Mouse (Mus musculus): Measurements from ENCODE around the gene Gramd1a. TPM values are rescaled to one million over a fixed set of nuclear protein-coding genes. Genes with fewer than 3 reads are reported as not detected.

The Gramd1a gene
- polyA plus RNA-seq, 1 experiment = 325 TPM

GRCm38 (mm10) chr7:31161831-31162230, 6.1 kb upstream of the Gramd1a start:
- 61% methylated on average over 3 of the region's 3 CpGs for WGBS
- DNase-seq (ENCODE audit: low read depth in 1 of 2, low spot score in 2 of 2) = no peak
- no peaks in the 10 kb centered on the region for H3K27me3 ChIP-seq (ENCODE audit: control insufficient read depth, insufficient read depth, low read length)
- H3K36me3 ChIP-seq (ENCODE audit: control insufficient read depth, insufficient read depth, low read length) = no peaks in the 10 kb centered on the region
- H3K4me1 ChIP-seq (ENCODE audit: control insufficient read depth, insufficient read depth, insufficient read length) = peaks cover 23% of the 10 kb centered on the region
- peak overlapping the region; percentile 90 for H3K27ac ChIP-seq (ENCODE audit: insufficient read depth, low read length)
- TF ChIP-seq CTCF (IDR thresholded peaks at IDR 0.05; ENCODE audit: extremely low read depth, insufficient read depth, insufficient read length, insufficient replicate concordance) = no peak
- TF ChIP-seq POLR2A (IDR thresholded peaks at IDR 0.05; ENCODE audit: low read depth, low read length) = no peak
- H3K4me3 ChIP-seq (ENCODE audit: extremely low read depth, insufficient read depth, insufficient read length) = no peak overlapping the region

- Histone ChIP-seq H3K36me3 (ENCODE audit: control insufficient read depth, insufficient read depth, low read length) (no peaks in the 10 kb centered on the region), H3K4me1 (ENCODE audit: control insufficient read depth, insufficient read depth, insufficient read length) (peaks cover 26% of the 10 kb centered on the region), H3K27ac (ENCODE audit: insufficient read depth, low read length) (peak overlapping the region; percentile 90), H3K27me3 (ENCODE audit: control insufficient read depth, insufficient read depth, low read length) (no peaks in the 10 kb centered on the region), H3K4me3 (ENCODE audit: extremely low read depth, insufficient read depth, insufficient read length) (no peak overlapping the region)
- DNase-seq (ENCODE audit: low read depth in 1 of 2, low spot score in 2 of 2) = no peak
- 34% methylated on average over 3 of the region's 3 CpGs for WGBS
- TF ChIP-seq CTCF (IDR thresholded peaks at IDR 0.05; ENCODE audit: extremely low read depth, insufficient read depth, insufficient read length, insufficient replicate concordance) = no peak
- no peak for TF ChIP-seq POLR2A (IDR thresholded peaks at IDR 0.05; ENCODE audit: low read depth, low read length)
These were observed 5.5 kb upstream of the Gramd1a start for GRCm38 (mm10) chr7:31161246-31161645.

- H3K4me3 ChIP-seq (ENCODE audit: extremely low read depth, insufficient read depth, insufficient read length) = no peak overlapping the region
These were observed 5.1 kb upstream of the Gramd1a start for GRCm38 (mm10) chr7:31160763-31161162.

GRCm38 (mm10) chr7:31156034-31156928, 585 bp upstream of the Gramd1a start:
- H3K27me3 ChIP-seq (ENCODE audit: control insufficient read depth, insufficient read depth, low read length) = no peaks in the 10 kb centered on the region
- DNase-seq (ENCODE audit: low read depth in 1 of 2, low spot score in 2 of 2) = peak; percentile 75 to 77
- peak; percentile 7; the same call in 1 of the 2 replicates for TF ChIP-seq CTCF (IDR thresholded peaks at IDR 0.05; ENCODE audit: extremely low read depth, insufficient read depth, insufficient read length, insufficient replicate concordance)
- no peak; the same call in 1 of the 2 replicates for TF ChIP-seq POLR2A (IDR thresholded peaks at IDR 0.05; ENCODE audit: low read depth, low read length)
- WGBS = 19% methylated on average over 18 of the region's 19 CpGs
- peaks cover 54% of the 10 kb centered on the region for H3K4me1 ChIP-seq (ENCODE audit: control insufficient read depth, insufficient read depth, insufficient read length)
- peak overlapping the region; percentile 89 for H3K27ac ChIP-seq (ENCODE audit: insufficient read depth, low read length)
- no peaks in the 10 kb centered on the region for H3K36me3 ChIP-seq (ENCODE audit: control insufficient read depth, insufficient read depth, low read length)
- H3K4me3 ChIP-seq (ENCODE audit: extremely low read depth, insufficient read depth, insufficient read length) = peak overlapping the region; percentile 54

More at GRCm38 (mm10) chr7:31160763-31161162, 5.1 kb upstream of the Gramd1a start:
- DNase-seq (ENCODE audit: low read depth in 1 of 2, low spot score in 2 of 2) = peak in 1 of 2 experiments; percentile 59
- TF ChIP-seq CTCF (IDR thresholded peaks at IDR 0.05; ENCODE audit: extremely low read depth, insufficient read depth, insufficient read length, insufficient replicate concordance) = no peak
- TF ChIP-seq POLR2A (IDR thresholded peaks at IDR 0.05; ENCODE audit: low read depth, low read length) = no peak
- WGBS = 14% methylated on average over 5 of the region's 5 CpGs
- Histone ChIP-seq H3K36me3 (ENCODE audit: control insufficient read depth, insufficient read depth, low read length) (no peaks in the 10 kb centered on the region), H3K27ac (ENCODE audit: insufficient read depth, low read length) (peak overlapping the region; percentile 90), H3K4me1 (ENCODE audit: control insufficient read depth, insufficient read depth, insufficient read length) (peaks cover 29% of the 10 kb centered on the region), H3K27me3 (ENCODE audit: control insufficient read depth, insufficient read depth, low read length) (no peaks in the 10 kb centered on the region)

- no peak overlapping the region for H3K4me3 ChIP-seq (ENCODE audit: extremely low read depth, insufficient read depth, insufficient read length)
- DNase-seq (ENCODE audit: low read depth in 1 of 2, low spot score in 2 of 2) = no peak
- peaks cover 42% of the 10 kb centered on the region; the same call in 1 of the 2 replicates for H3K4me1 ChIP-seq (ENCODE audit: control insufficient read depth, insufficient read depth, insufficient read length)
- TF ChIP-seq CTCF (IDR thresholded peaks at IDR 0.05; ENCODE audit: extremely low read depth, insufficient read depth, insufficient read length, insufficient replicate concordance) (no peak), POLR2A (IDR thresholded peaks at IDR 0.05; ENCODE audit: low read depth, low read length) (no peak)
- peak overlapping the region; percentile 93 for H3K27ac ChIP-seq (ENCODE audit: insufficient read depth, low read length)
- H3K27me3 ChIP-seq (ENCODE audit: control insufficient read depth, insufficient read depth, low read length) = no peaks in the 10 kb centered on the region
- WGBS = 64% methylated on average over 6 of the region's 6 CpGs
- H3K36me3 ChIP-seq (ENCODE audit: control insufficient read depth, insufficient read depth, low read length) = no peaks in the 10 kb centered on the region
These were observed 2.0 kb downstream of the Gramd1a start for GRCm38 (mm10) chr7:31153536-31154320.

- Histone ChIP-seq H3K36me3 (ENCODE audit: control insufficient read depth, insufficient read depth, low read length) (no peaks in the 10 kb centered on the region), H3K27ac (ENCODE audit: insufficient read depth, low read length) (peak overlapping the region; percentile 95), H3K4me1 (ENCODE audit: control insufficient read depth, insufficient read depth, insufficient read length) (peaks cover 40% of the 10 kb centered on the region; the same call in 1 of the 2 replicates), H3K4me3 (ENCODE audit: extremely low read depth, insufficient read depth, insufficient read length) (peak overlapping the region; percentile 93), H3K27me3 (ENCODE audit: control insufficient read depth, insufficient read depth, low read length) (no peaks in the 10 kb centered on the region)
- DNase-seq (ENCODE audit: low read depth in 1 of 2, low spot score in 2 of 2) = peak in 1 of 2 experiments; percentile 62
- TF ChIP-seq POLR2A (IDR thresholded peaks at IDR 0.05; ENCODE audit: low read depth, low read length) (no peak; the same call in 1 of the 2 replicates), CTCF (IDR thresholded peaks at IDR 0.05; ENCODE audit: extremely low read depth, insufficient read depth, insufficient read length, insufficient replicate concordance) (no peak)
- WGBS = 10% methylated on average over 23 of the region's 23 CpGs
These were observed 4.1 kb downstream of the Gramd1a start for GRCm38 (mm10) chr7:31151301-31152241.
